Mouse (Mus musculus): ENCODE measurements around the gene Caprin1. TPM values are rescaled to one million over a fixed set of nuclear protein-coding genes. Genes with fewer than 3 reads are reported as not detected.

Gene Caprin1
- polyA plus RNA-seq, 1 experiment from 2014 or later: 269 TPM

- in situ Hi-C loops (cut with MboI; ENCODE audit: low pct_unique_long_range_greater_than_20kb): no loop called here
- CTCF ChIA-PET: interaction anchor here (2.1 kb wide), 1 partner anchor 12 kb away, joined by 5 read pairs; no protein-coding TSS in a partner anchor
Measured at GRCm38 (mm10) chr2:103755458-103756085, 41.9 kb downstream of the Caprin1 start.

GRCm38 (mm10) chr2:103754614-103755013, 42.8 kb downstream of the Caprin1 start:
- DNase-seq (ENCODE audit: low read depth, low spot score): no peak
- ATAC-seq: no peak
- ChIA-PET CTCF (no interaction called here), POLR2A (no interaction called here)
- in situ Hi-C loops (cut with MboI; ENCODE audit: low pct_unique_long_range_greater_than_20kb): no loop called here
- H3K27me3 ChIP-seq: no peaks in the 10 kb centered on the region
- no peak for TF ChIP-seq CTCF (IDR thresholded peaks at IDR 0.05)

More at GRCm38 (mm10) chr2:103755458-103756085, 41.9 kb downstream of the Caprin1 start:
- H3K27me3 ChIP-seq: no peaks in the 10 kb centered on the region
- TF ChIP-seq CTCF (IDR thresholded peaks at IDR 0.05): no peak
- ATAC-seq (no peak), DNase-seq (ENCODE audit: low read depth, low spot score) (no peak)
- POLR2A ChIA-PET: no interaction called here

- no peak for TF ChIP-seq CTCF (IDR thresholded peaks at IDR 0.05)
- in situ Hi-C loops (cut with MboI; ENCODE audit: low pct_unique_long_range_greater_than_20kb): no loop called here
- ChIA-PET POLR2A (no interaction called here), CTCF (interaction anchor here (0.8 kb wide), 1 partner anchor 188 kb away, joined by 3 read pairs; no protein-coding TSS in a partner anchor)
- ATAC-seq (no peak), DNase-seq (ENCODE audit: low read depth, low spot score) (no peak)
- H3K27me3 ChIP-seq: no peaks in the 10 kb centered on the region
Measured at GRCm38 (mm10) chr2:103751771-103752170, 45.7 kb downstream of the Caprin1 start.

DNA sequence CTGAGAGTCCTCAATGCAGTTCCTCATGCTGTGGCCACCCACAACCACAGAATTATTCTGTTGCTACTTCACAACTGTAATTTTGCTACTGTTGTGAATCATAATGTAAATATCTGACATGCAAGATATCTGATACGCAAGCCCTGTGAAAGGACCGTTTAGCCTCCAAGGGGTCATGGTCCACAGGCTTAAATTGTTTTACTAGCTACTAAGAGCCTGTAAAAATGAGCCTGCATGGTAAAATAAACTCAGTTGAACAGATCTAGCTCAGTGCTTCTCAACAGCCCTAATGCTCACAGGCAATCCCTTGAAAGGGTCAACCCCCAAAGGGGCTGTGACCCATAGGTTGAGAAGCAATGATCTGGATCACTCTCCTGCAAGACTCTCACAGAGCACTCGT, 48.4 kb downstream of the Caprin1 start:
- TF ChIP-seq CTCF (IDR thresholded peaks at IDR 0.05): no peak
- CTCF ChIA-PET: interaction anchor here (1.1 to 1.3 kb wide), 2 partner anchors 15 to 30 kb away, joined by 3 to 4 read pairs; no protein-coding TSS in a partner anchor
- POLR2A ChIA-PET: interaction anchor here (0.6 kb wide), 1 partner anchor 225 kb away, joined by 3 read pairs; no protein-coding TSS in a partner anchor
- in situ Hi-C loops (cut with MboI; ENCODE audit: low pct_unique_long_range_greater_than_20kb): loop anchor here (10.0 to 25.0 kb wide), 2 partner anchors 184 to 637 kb away; partner anchors contain the start of gene Abtb2
- H3K27me3 ChIP-seq: no peaks in the 10 kb centered on the region
- ATAC-seq (no peak), DNase-seq (ENCODE audit: low read depth, low spot score) (no peak)

- DNase-seq (ENCODE audit: low read depth, low spot score) (no peak), ATAC-seq (no peak)
- CTCF ChIA-PET: interaction anchor here (1.0 to 1.1 kb wide), 2 partner anchors 14 to 21 kb away, joined by 3 to 4 read pairs; no protein-coding TSS in a partner anchor
- no peaks in the 10 kb centered on the region for H3K27me3 ChIP-seq
- in situ Hi-C loops (cut with MboI; ENCODE audit: low pct_unique_long_range_greater_than_20kb): loop anchor here (10.0 to 25.0 kb wide), 2 partner anchors 183 to 636 kb away; partner anchors contain the start of gene Abtb2
- TF ChIP-seq CTCF (IDR thresholded peaks at IDR 0.05): no peak
- POLR2A ChIA-PET: no interaction called here
Measured at GRCm38 (mm10) chr2:103747891-103748290, 49.6 kb downstream of the Caprin1 start.

- ChIA-PET POLR2A (no interaction called here), CTCF (interaction anchor here (4.4 kb wide), 1 partner anchor 183 kb away, joined by 30 read pairs; the partner anchor contains the start of gene Abtb2)
- TF ChIP-seq CTCF (IDR thresholded peaks at IDR 0.05): no peak
- H3K27me3 ChIP-seq: no peaks in the 10 kb centered on the region
- no peak for DNase-seq (ENCODE audit: low read depth, low spot score)
- in situ Hi-C loops (cut with MboI; ENCODE audit: low pct_unique_long_range_greater_than_20kb): loop anchor here (10.0 to 25.0 kb wide), 2 partner anchors 182 to 634 kb away; partner anchors contain the start of gene Abtb2
- no peak for ATAC-seq
Measured at GRCm38 (mm10) chr2:103746761-103747160, 50.7 kb downstream of the Caprin1 start.

DNA sequence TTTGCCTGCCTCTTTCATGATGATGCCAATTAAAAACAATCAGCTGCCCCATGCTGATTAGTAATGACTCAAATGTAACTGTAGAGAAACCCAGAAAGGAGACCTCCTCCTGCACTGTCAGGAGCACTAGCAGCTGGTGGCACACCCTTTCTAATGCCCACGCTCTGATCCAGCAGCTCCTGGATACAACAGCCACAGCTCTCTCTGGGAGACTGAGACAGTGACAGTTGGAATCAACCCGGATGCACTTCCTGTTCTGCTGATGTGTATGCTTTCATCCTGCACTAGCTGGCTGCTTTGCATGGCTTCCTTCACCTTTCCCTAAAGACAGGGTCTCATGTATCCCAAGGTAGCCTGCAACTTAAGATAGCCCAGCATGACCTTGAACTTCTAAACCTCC, 51.4 kb downstream of the Caprin1 start:
- no peak for ATAC-seq

GRCm38 (mm10) chr2:103745481-103745880, 52.0 kb downstream of the Caprin1 start:
- ChIA-PET POLR2A (no interaction called here), CTCF (interaction anchor here (0.9 to 4.4 kb wide), 6 partner anchors 12 to 185 kb away, joined by 3 to 30 read pairs (median 3); partner anchors contain the start of gene Abtb2)
- in situ Hi-C loops (cut with MboI; ENCODE audit: low pct_unique_long_range_greater_than_20kb): loop anchor here (10.0 to 25.0 kb wide), 2 partner anchors 181 to 633 kb away; partner anchors contain the start of gene Abtb2
- DNase-seq (ENCODE audit: low read depth, low spot score) (no peak), ATAC-seq (no peak)
- TF ChIP-seq CTCF (IDR thresholded peaks at IDR 0.05): no peak
- H3K27me3 ChIP-seq: no peaks in the 10 kb centered on the region

More for the DNA sequence above, 51.4 kb downstream of the Caprin1 start:
- H3K27me3 ChIP-seq: no peaks in the 10 kb centered on the region
- DNase-seq (ENCODE audit: low read depth, low spot score): no peak
- in situ Hi-C loops (cut with MboI; ENCODE audit: low pct_unique_long_range_greater_than_20kb): loop anchor here (10.0 to 25.0 kb wide), 2 partner anchors 181 to 634 kb away; partner anchors contain the start of gene Abtb2
- CTCF ChIA-PET: interaction anchor here (1.0 to 4.4 kb wide), 3 partner anchors 12 to 182 kb away, joined by 3 to 30 read pairs (median 3); partner anchors contain the start of gene Abtb2
- TF ChIP-seq CTCF (IDR thresholded peaks at IDR 0.05): no peak
- POLR2A ChIA-PET: no interaction called here

- ChIA-PET POLR2A (no interaction called here), CTCF (interaction anchor here (0.8 to 4.4 kb wide), 10 partner anchors 10 to 237 kb away, joined by 3 to 30 read pairs (median 3); partner anchors contain the start of gene Abtb2)
- in situ Hi-C loops (cut with MboI; ENCODE audit: low pct_unique_long_range_greater_than_20kb): loop anchor here (5.0 to 25.0 kb wide), 3 partner anchors 179 to 632 kb away; partner anchors contain the start of gene Abtb2
- H3K27me3 ChIP-seq: no peaks in the 10 kb centered on the region
- peak; percentile 93 for TF ChIP-seq CTCF (IDR thresholded peaks at IDR 0.05)
- DNase-seq (ENCODE audit: low read depth, low spot score) (no peak), ATAC-seq (peak; percentile 33)
Measured at GRCm38 (mm10) chr2:103743988-103744387, 53.5 kb downstream of the Caprin1 start.

DNA sequence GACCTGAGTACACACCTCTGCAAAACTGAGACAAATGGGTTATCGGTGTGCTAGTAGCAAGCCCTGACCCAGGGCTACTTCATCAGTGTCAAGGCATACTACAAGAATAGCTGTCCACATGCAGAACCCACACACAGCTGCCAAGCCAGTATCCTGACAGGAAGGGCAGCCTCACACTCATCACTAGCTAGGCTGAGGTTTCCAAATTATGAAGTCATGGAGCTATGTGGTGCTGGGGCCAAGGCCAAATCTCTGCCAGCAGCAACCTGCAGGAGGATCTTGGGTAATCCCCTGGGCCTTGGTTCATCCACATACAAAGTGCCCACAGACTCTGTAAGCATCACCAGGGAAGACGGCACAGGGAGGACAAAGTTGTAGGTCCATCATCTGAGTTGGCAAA, 53.9 kb downstream of the Caprin1 start:
- no peak for TF ChIP-seq CTCF (IDR thresholded peaks at IDR 0.05)
- ATAC-seq (peak; percentile 12), DNase-seq (ENCODE audit: low read depth, low spot score) (no peak)
- ChIA-PET POLR2A (no interaction called here), CTCF (interaction anchor here (0.8 to 4.4 kb wide), 9 partner anchors 9 to 236 kb away, joined by 3 to 30 read pairs (median 3); partner anchors contain the start of gene Abtb2)
- in situ Hi-C loops (cut with MboI; ENCODE audit: low pct_unique_long_range_greater_than_20kb): loop anchor here (5.0 to 25.0 kb wide), 3 partner anchors 179 to 631 kb away; partner anchors contain the start of gene Abtb2
- H3K27me3 ChIP-seq: no peaks in the 10 kb centered on the region

Measured in Patski (cell line).